Mouse (Mus musculus): Measurements from ENCODE around the gene Bcl2l14. TPM values are rescaled to one million over a fixed set of nuclear protein-coding genes. Genes with fewer than 3 reads are reported as not detected.

Bcl2l14 gene
- polyA plus RNA-seq, 1 experiment = 2.1 TPM

- H3K4me3 ChIP-seq (ENCODE audit: control insufficient read depth, insufficient read depth, low read length) = no peak overlapping the region
- TF ChIP-seq CTCF (IDR thresholded peaks at IDR 0.05; ENCODE audit: borderline replicate concordance, control insufficient read depth, extremely low read depth, insufficient read depth, low read length, poor library complexity) = no peak
- TF ChIP-seq POLR2A (IDR thresholded peaks at IDR 0.05; ENCODE audit: control insufficient read depth, extremely low read depth, insufficient read depth, low read length, poor library complexity) = no peak
- no peaks in the 10 kb centered on the region for H3K4me1 ChIP-seq (replicated peaks; ENCODE audit: control insufficient read depth, insufficient read depth, low read length)
- no peak for DNase-seq
- 98% methylated on average over 12 of the region's 12 CpGs for WGBS
- H3K27me3 ChIP-seq (ENCODE audit: control insufficient read depth, insufficient read depth, low read length) = no peaks in the 10 kb centered on the region
- H3K27ac ChIP-seq (ENCODE audit: control insufficient read depth, insufficient read depth, low read length) = no peak overlapping the region
- peaks cover 24% of the 10 kb centered on the region for H3K36me3 ChIP-seq (ENCODE audit: control insufficient read depth, insufficient read depth, low read length)
These were observed 52.3 kb downstream of the Bcl2l14 start for GRCm38 (mm10) chr6:134448451-134448850.

- peaks cover 36% of the 10 kb centered on the region for H3K36me3 ChIP-seq (ENCODE audit: control insufficient read depth, insufficient read depth, low read length)
- TF ChIP-seq CTCF (IDR thresholded peaks at IDR 0.05; ENCODE audit: borderline replicate concordance, control insufficient read depth, extremely low read depth, insufficient read depth, low read length, poor library complexity) (no peak), POLR2A (IDR thresholded peaks at IDR 0.05; ENCODE audit: control insufficient read depth, extremely low read depth, insufficient read depth, low read length, poor library complexity) (no peak)
- WGBS = 92% methylated on average over 11 of the region's 11 CpGs
These were observed 53.8 kb downstream of the Bcl2l14 start for GRCm38 (mm10) chr6:134449958-134450357.

DNA sequence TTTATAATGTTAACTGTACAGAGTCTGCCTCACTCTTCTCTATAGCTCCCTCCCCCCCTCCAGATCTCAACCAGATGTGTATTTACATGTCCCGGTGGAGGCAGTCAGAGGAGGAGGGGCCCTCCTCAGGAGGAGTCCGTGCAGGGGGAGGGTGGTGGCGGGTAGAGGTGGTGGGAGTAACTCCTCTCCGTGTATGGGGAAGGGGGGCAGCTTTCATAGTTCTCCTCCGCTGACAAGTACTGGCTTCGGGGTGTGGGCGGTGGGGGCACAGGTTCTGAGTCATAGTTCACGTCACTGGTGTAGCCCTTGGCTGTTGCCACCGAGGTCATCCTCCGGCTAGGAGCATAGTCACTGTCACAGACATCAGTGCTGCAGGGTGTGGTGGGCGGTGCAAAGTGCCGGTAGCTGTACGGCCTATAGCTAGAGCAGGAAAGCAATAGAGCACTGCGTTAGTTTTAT is 54.6 kb downstream of the Bcl2l14 start:
- Histone ChIP-seq H3K4me1 (replicated peaks; ENCODE audit: control insufficient read depth, insufficient read depth, low read length) (no peaks in the 10 kb centered on the region), H3K36me3 (ENCODE audit: control insufficient read depth, insufficient read depth, low read length) (peaks cover 40% of the 10 kb centered on the region), H3K4me3 (ENCODE audit: control insufficient read depth, insufficient read depth, low read length) (no peak overlapping the region), H3K27me3 (ENCODE audit: control insufficient read depth, insufficient read depth, low read length) (no peaks in the 10 kb centered on the region), H3K27ac (ENCODE audit: control insufficient read depth, insufficient read depth, low read length) (no peak overlapping the region)
- 92% methylated on average over 14 of the region's 14 CpGs for WGBS
- TF ChIP-seq POLR2A (IDR thresholded peaks at IDR 0.05; ENCODE audit: control insufficient read depth, extremely low read depth, insufficient read depth, low read length, poor library complexity) (no peak), CTCF (IDR thresholded peaks at IDR 0.05; ENCODE audit: borderline replicate concordance, control insufficient read depth, extremely low read depth, insufficient read depth, low read length, poor library complexity) (no peak)
- DNase-seq = no peak

More at GRCm38 (mm10) chr6:134449958-134450357, 53.8 kb downstream of the Bcl2l14 start:
- Histone ChIP-seq H3K27ac (ENCODE audit: control insufficient read depth, insufficient read depth, low read length) (no peak overlapping the region), H3K4me1 (replicated peaks; ENCODE audit: control insufficient read depth, insufficient read depth, low read length) (no peaks in the 10 kb centered on the region), H3K4me3 (ENCODE audit: control insufficient read depth, insufficient read depth, low read length) (no peak overlapping the region), H3K27me3 (ENCODE audit: control insufficient read depth, insufficient read depth, low read length) (no peaks in the 10 kb centered on the region)
- no peak for DNase-seq

DNA sequence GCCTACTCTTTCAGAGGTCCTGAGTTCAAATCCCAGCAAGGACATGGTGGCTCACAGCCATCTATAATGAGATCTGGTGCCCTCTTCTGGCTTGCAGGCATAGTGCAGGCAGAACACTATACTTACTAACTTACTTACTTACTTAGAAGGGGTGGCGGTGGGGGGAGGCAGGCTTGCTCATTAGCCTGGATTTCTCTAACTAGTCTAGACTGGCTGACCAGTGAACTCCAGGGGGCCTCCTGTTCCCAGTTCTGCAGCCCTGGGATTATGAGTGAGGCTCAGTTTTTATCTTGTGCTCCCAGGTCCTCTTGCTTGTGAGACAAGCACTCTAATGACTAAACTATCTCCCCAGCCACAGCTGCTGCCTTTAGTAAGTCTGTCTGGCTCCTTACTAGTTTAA is 58.0 kb downstream of the Bcl2l14 start:
- DNase-seq = peak; percentile 35

DNA sequence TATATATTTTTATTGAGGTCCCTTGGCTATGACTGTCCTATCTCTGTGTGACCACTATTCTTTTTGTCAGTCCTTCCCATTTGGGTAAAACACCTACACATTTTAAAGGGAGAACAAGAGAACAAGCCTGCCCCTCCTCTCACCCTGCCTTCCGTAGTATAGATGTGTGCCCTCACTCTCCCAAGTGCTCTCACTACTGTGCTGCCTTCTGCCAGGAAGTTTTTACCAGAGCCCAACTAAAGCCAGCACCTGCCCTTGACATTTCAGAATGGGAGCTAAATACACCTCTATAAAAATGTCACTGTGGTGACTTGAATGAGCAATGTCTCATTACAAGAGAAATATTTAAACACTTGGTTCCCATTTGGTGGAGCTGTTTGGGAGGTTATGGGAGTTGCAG is 62.3 kb downstream of the Bcl2l14 start:
- Histone ChIP-seq H3K27me3 (ENCODE audit: control insufficient read depth, insufficient read depth, low read length) (no peaks in the 10 kb centered on the region), H3K4me1 (replicated peaks; ENCODE audit: control insufficient read depth, insufficient read depth, low read length) (no peaks in the 10 kb centered on the region), H3K4me3 (ENCODE audit: control insufficient read depth, insufficient read depth, low read length) (no peak overlapping the region), H3K36me3 (ENCODE audit: control insufficient read depth, insufficient read depth, low read length) (peaks cover 59% of the 10 kb centered on the region), H3K27ac (ENCODE audit: control insufficient read depth, insufficient read depth, low read length) (no peak overlapping the region)
- TF ChIP-seq CTCF (IDR thresholded peaks at IDR 0.05; ENCODE audit: borderline replicate concordance, control insufficient read depth, extremely low read depth, insufficient read depth, low read length, poor library complexity) (no peak), POLR2A (IDR thresholded peaks at IDR 0.05; ENCODE audit: control insufficient read depth, extremely low read depth, insufficient read depth, low read length, poor library complexity) (no peak)
- 100% methylated on average over 1 of the region's 1 CpGs for WGBS
- no peak for DNase-seq

More for the DNA sequence above, 58.0 kb downstream of the Bcl2l14 start:
- Histone ChIP-seq H3K4me1 (replicated peaks; ENCODE audit: control insufficient read depth, insufficient read depth, low read length) (no peaks in the 10 kb centered on the region), H3K36me3 (ENCODE audit: control insufficient read depth, insufficient read depth, low read length) (peaks cover 59% of the 10 kb centered on the region), H3K27me3 (ENCODE audit: control insufficient read depth, insufficient read depth, low read length) (no peaks in the 10 kb centered on the region), H3K27ac (ENCODE audit: control insufficient read depth, insufficient read depth, low read length) (no peak overlapping the region), H3K4me3 (ENCODE audit: control insufficient read depth, insufficient read depth, low read length) (no peak overlapping the region)
- TF ChIP-seq POLR2A (IDR thresholded peaks at IDR 0.05; ENCODE audit: control insufficient read depth, extremely low read depth, insufficient read depth, low read length, poor library complexity) (no peak), CTCF (IDR thresholded peaks at IDR 0.05; ENCODE audit: borderline replicate concordance, control insufficient read depth, extremely low read depth, insufficient read depth, low read length, poor library complexity) (peak; percentile 42; the same call in 1 of the 2 replicates)
- whole genome bisulfite sequencing = 95% methylated on average over 1 of the region's 1 CpGs

- Histone ChIP-seq H3K36me3 (ENCODE audit: control insufficient read depth, insufficient read depth, low read length) (peaks cover 56% of the 10 kb centered on the region), H3K27me3 (ENCODE audit: control insufficient read depth, insufficient read depth, low read length) (no peaks in the 10 kb centered on the region), H3K4me1 (replicated peaks; ENCODE audit: control insufficient read depth, insufficient read depth, low read length) (no peaks in the 10 kb centered on the region), H3K4me3 (ENCODE audit: control insufficient read depth, insufficient read depth, low read length) (no peak overlapping the region), H3K27ac (ENCODE audit: control insufficient read depth, insufficient read depth, low read length) (no peak overlapping the region)
- TF ChIP-seq POLR2A (IDR thresholded peaks at IDR 0.05; ENCODE audit: control insufficient read depth, extremely low read depth, insufficient read depth, low read length, poor library complexity) (no peak), CTCF (IDR thresholded peaks at IDR 0.05; ENCODE audit: borderline replicate concordance, control insufficient read depth, extremely low read depth, insufficient read depth, low read length, poor library complexity) (no peak)
- DNase-seq = no peak
- WGBS = 91% methylated on average over 6 of the region's 6 CpGs
These were observed 65.1 kb downstream of the Bcl2l14 start for GRCm38 (mm10) chr6:134461175-134461574.
